Mouse (Mus musculus) bone marrow macrophage, adult 2 months (primary cell): ENCODE data around the gene Plekhb1.

ENCODE experiments used
- CTCF ChIP-seq: IDR thresholded peaks from 2 replicates; pipeline ENCODE4 v1.5.1; 2012; ENCODE audit warnings: low read depth, mild to moderate bottlenecking, low read length, moderate library complexity
- POLR2A ChIP-seq: IDR thresholded peaks from 2 replicates; pipeline ENCODE4 v1.6.1; 2012; ENCODE audit warnings: mild to moderate bottlenecking, low read depth, low read length, borderline replicate concordance

- TF ChIP-seq CTCF (no peak), POLR2A (no peak)
These were observed 22.3 kb upstream of the Plekhb1 start for GRCm38 (mm10) chr7:100684538-100684937.
